In genomic region chr4:154167053-154167452, GRCm38 (mm10) we compare ENCODE assay signal across 10 mouse cellular contexts. TPM values are rescaled to one million over a fixed set of nuclear protein-coding genes. Genes with fewer than 3 reads are reported as not detected.
A peak's percentile ranks its signal among the peaks of the same experiment; 100 is the strongest.
DNase-seq lines count a peak whose midpoint lies in the region; ATAC-seq and TF ChIP-seq lines count a peak whose summit lies in the region.
"Had no signal": no experiment of that assay in that cellular context is flagged by ENCODE, and none has a peak within 500 bp of the region (broad histone marks: within the 10 kb centered on the region; RNA-seq: fewer than 3 reads in every experiment).

No protein-coding gene starts in this region.

- H3K4me1 ChIP-seq in MEL (ENCODE audit: control insufficient read depth in 1 of 2, insufficient read depth in 2 of 2, low read length in 2 of 2), result no peaks in the 10 kb centered on the region
- peaks cover 12% of the 10 kb centered on the region for H3K4me1 ChIP-seq in embryonic facial prominence, embryonic 14.5 days (ENCODE audit: control insufficient read depth, insufficient read depth, low read length)
- H3K4me1 ChIP-seq in lung, postnatal 0 days (ENCODE audit: insufficient read depth, low read depth, low read length), result 0 out of 2 replicates have a peak, but pooled peaks cover 4% of the 10 kb centered on the region

- no peaks in the 10 kb centered on the region for H3K27me3 ChIP-seq in MEL (ENCODE audit: control insufficient read depth in 1 of 2, insufficient read depth in 2 of 2, low read length in 2 of 2)
- H3K27me3 ChIP-seq in embryonic facial prominence, embryonic 14.5 days (replicated peaks; ENCODE audit: control insufficient read depth, insufficient read depth, low read length), result peaks cover 10% of the 10 kb centered on the region; the same call in 1 of the 2 replicates
- H3K27me3 ChIP-seq in lung, postnatal 0 days (replicated peaks; ENCODE audit: insufficient read depth, low read length), result peaks cover 36% of the 10 kb centered on the region

- H3K4me3 ChIP-seq in left cerebral cortex, adult 2 months, result no peak overlapping the region
- H3K4me3 ChIP-seq in MEL (ENCODE audit: control insufficient read depth in 1 of 2, insufficient read depth in 1 of 2, low read depth in 2 of 2, low read length in 2 of 2), result no peak overlapping the region
- no peak overlapping the region for H3K4me3 ChIP-seq in embryonic facial prominence, embryonic 14.5 days (ENCODE audit: low read depth, low read length)
- H3K4me3 ChIP-seq in lung, postnatal 0 days (ENCODE audit: low read depth, low read length), result no peak overlapping the region
- H3K4me3 ChIP-seq: myocyte had no signal

- intact Hi-C loops in left cerebral cortex, adult 2 months (cut with DNase I), result loop anchor here (10.0 kb wide), 1 partner anchor 108 kb away; no protein-coding TSS in a partner anchor

- no peaks in the 10 kb centered on the region for H3K9me3 ChIP-seq in MEL (replicated peaks; ENCODE audit: insufficient read depth, low read length)
- no peaks in the 10 kb centered on the region for H3K9me3 ChIP-seq in embryonic facial prominence, embryonic 14.5 days (ENCODE audit: control insufficient read depth, low read length)
- H3K9me3 ChIP-seq in lung, postnatal 0 days (ENCODE audit: low read length), result no peaks in the 10 kb centered on the region

- no peak overlapping the region for H3K27ac ChIP-seq in left cerebral cortex, adult 2 months
- no peak overlapping the region for H3K27ac ChIP-seq in MEL (ENCODE audit: control insufficient read depth, low read depth, low read length)
- no peak overlapping the region for H3K27ac ChIP-seq in embryonic facial prominence, embryonic 14.5 days (replicated peaks; ENCODE audit: low read depth, low read length)
- no peak overlapping the region for H3K27ac ChIP-seq in lung, postnatal 0 days (ENCODE audit: low read length)

- ATAC-seq in embryonic facial prominence, embryonic 14.5 days (ENCODE audit: low read depth), result no peak
- ATAC-seq in lung, postnatal 0 days, result no peak

- TF ChIP-seq EP300 in MEL (IDR thresholded peaks at IDR 0.05; ENCODE audit: low read depth in 1 of 2, low read length in 2 of 2), result no peak
- TF ChIP-seq EP300 in lung, postnatal 0 days (IDR thresholded peaks at IDR 0.05), result no peak

- TF ChIP-seq RAD21 in MEL (IDR thresholded peaks at IDR 0.05; ENCODE audit: low read depth, low read length), result peak; percentile 25

- no peaks in the 10 kb centered on the region for H3K36me3 ChIP-seq in MEL (ENCODE audit: control insufficient read depth in 1 of 2, insufficient read depth in 2 of 2, low read length in 2 of 2)
- H3K36me3 ChIP-seq in embryonic facial prominence, embryonic 14.5 days (ENCODE audit: control insufficient read depth, insufficient read depth, low read length), result no peaks in the 10 kb centered on the region
- H3K36me3 ChIP-seq in lung, postnatal 0 days (ENCODE audit: insufficient read depth, low read length), result no peaks in the 10 kb centered on the region

- TF ChIP-seq POLR2A in MEL (IDR thresholded peaks at IDR 0.05; ENCODE audit: control insufficient read depth in 1 of 2, insufficient read depth in 1 of 2, low read depth in 1 of 2, low read length in 2 of 2, poor library complexity in 1 of 2), result no peak

- H3K4me2 ChIP-seq in embryonic facial prominence, embryonic 14.5 days (ENCODE audit: low read depth, low read length), result no peak overlapping the region
- no peak overlapping the region for H3K4me2 ChIP-seq in lung, postnatal 0 days (replicated peaks; ENCODE audit: low read depth, low read length)

- no peaks in the 10 kb centered on the region for H3K79me2 ChIP-seq in MEL (ENCODE audit: control insufficient read depth, insufficient read depth, low read length, poor library complexity)

- no peak overlapping the region for H3K9ac ChIP-seq in MEL (ENCODE audit: control insufficient read depth, low read depth, low read length, poor library complexity, severe bottlenecking)
- H3K9ac ChIP-seq in embryonic facial prominence, embryonic 14.5 days (ENCODE audit: low read depth, low read length), result no peak overlapping the region
- H3K9ac ChIP-seq in lung, postnatal 0 days (replicated peaks; ENCODE audit: low read depth), result no peak overlapping the region

- peak; percentile 70 to 82 for DNase-seq in cerebellum, postnatal 14 days
- DNase-seq in cerebellum, adult 9-11 months, result no peak
- peak in 1 of 2 experiments; percentile 60 for DNase-seq in left cerebral cortex, adult 2 months (ENCODE audit: extremely low spot score in 1 of 2, low spot score in 2 of 2)
- DNase-seq in left cerebral cortex, adult 11 months (ENCODE audit: low spot score), result no peak
- DNase-seq in MEL (ENCODE audit: low read depth, low spot score), result peak; percentile 33
- DNase-seq in embryonic facial prominence, embryonic 14.5 days (ENCODE audit: low spot score), result peak; percentile 51
- DNase-seq in lung, postnatal 0 days (ENCODE audit: low spot score), result peak; percentile 71
- DNase-seq in thymus, postnatal 4 days, result peak; percentile 80

- TF ChIP-seq CTCF in left cerebral cortex, adult 2 months (IDR thresholded peaks at IDR 0.05), result peak; percentile 71
- TF ChIP-seq CTCF in MEL (IDR thresholded peaks at IDR 0.05 in 2 of 3, conservative IDR thresholded peaks at IDR 0.05 in 1 of 3; ENCODE audit: control insufficient read depth in 1 of 3, insufficient read depth in 1 of 3, low read depth in 2 of 3, low read length in 3 of 3, poor library complexity in 1 of 3, severe bottlenecking in 1 of 3), result peak; percentile 45 to 56 (median 52)
- TF ChIP-seq CTCF in lung, postnatal 0 days (IDR thresholded peaks at IDR 0.05), result peak; percentile 87

- WGBS in embryonic facial prominence, embryonic 14.5 days, result 23% methylated on average over 5 of the region's 5 CpGs
- WGBS in lung, postnatal 0 days, result 20% methylated on average over 5 of the region's 5 CpGs

TF ChIP-seq in MEL, 35 proteins besides CTCF, POLR2A, EP300 and RAD21:
- TF ChIP-seq SMC3 (IDR thresholded peaks at IDR 0.05; ENCODE audit: low read depth, low read length), result peak; percentile 39; the same call in 1 of the 2 replicates
- no peak for TF ChIP-seq POLR2AphosphoS5 (IDR thresholded peaks at IDR 0.05; ENCODE audit: borderline replicate concordance, low read depth, low read length)
TF ChIP-seq in MEL: peak in this region for 1.

RNA-seq across cellular contexts. Expression of gene Megf6, which starts 3.5 kb away (rescaled TPM):
- 1 to 10 TPM; 4.3 to 5.5 TPM for total RNA-seq in left cerebral cortex, adult 2 months (2021)
- 0.12 TPM in 1 of 2 replicates, not detected in the other for total RNA-seq in MEL (2012; rRNA removed)
- polyA plus RNA-seq in MEL (2012; ENCODE audit: insufficient read depth in 1 of 2, insufficient read length in 2 of 2, low read depth in 1 of 2, low replicate concordance in 2 of 2, missing spikeins in 1 of 2), result under 1 TPM in 1 of 2 experiments, not detected in 1; 0.07 TPM
- polyA plus RNA-seq in embryonic facial prominence, embryonic 14.5 days (2014; fragmentation: Nextera tagmentation; extraction: Ambion mirVana), result 91.2 and 97.2 TPM in 2 replicates
- polyA plus RNA-seq in lung, postnatal 0 days (2015; fragmentation: Nextera tagmentation; extraction: Ambion mirVana), result 24.1 and 25.5 TPM in 2 replicates
- total RNA-seq: hematopoietic stem cell, adult 5-6 weeks had no signal
- polyA plus RNA-seq: myocyte had no signal

RNA-seq across cellular contexts. Expression of gene Tprgl, which starts 6.6 kb away (rescaled TPM):
- total RNA-seq in left cerebral cortex, adult 2 months (2021), result 100 to 1,000 TPM; 162 to 168 TPM
- total RNA-seq in MEL (2012; rRNA removed), result 43.5 and 49.3 TPM in 2 replicates
- 100 to 1,000 TPM in 1 of 2 experiments, 10 to 100 TPM in 1; 67.4 to 163 TPM for polyA plus RNA-seq in MEL (2012; ENCODE audit: insufficient read depth in 1 of 2, insufficient read length in 2 of 2, low read depth in 1 of 2, low replicate concordance in 2 of 2, missing spikeins in 1 of 2)
- 148 and 155 TPM in 2 replicates for polyA plus RNA-seq in embryonic facial prominence, embryonic 14.5 days (2014; fragmentation: Nextera tagmentation; extraction: Ambion mirVana)
- 249 and 268 TPM in 2 replicates for polyA plus RNA-seq in lung, postnatal 0 days (2015; fragmentation: Nextera tagmentation; extraction: Ambion mirVana)

RNA-seq across cellular contexts. Expression of gene Wrap73, which starts 24.9 kb away (rescaled TPM):
- total RNA-seq in left cerebral cortex, adult 2 months (2021), result 10 to 100 TPM; 29.4 to 35.2 TPM
- 41.7 and 49.7 TPM in 2 replicates for total RNA-seq in MEL (2012; rRNA removed)
- 10 to 100 TPM in 1 of 2 experiments, not detected in 1; 49.7 TPM for polyA plus RNA-seq in MEL (2012; ENCODE audit: insufficient read depth in 1 of 2, insufficient read length in 2 of 2, low read depth in 1 of 2, low replicate concordance in 2 of 2, missing spikeins in 1 of 2)
- 36.8 and 43.2 TPM in 2 replicates for polyA plus RNA-seq in embryonic facial prominence, embryonic 14.5 days (2014; fragmentation: Nextera tagmentation; extraction: Ambion mirVana)
- 19.8 and 21.6 TPM in 2 replicates for polyA plus RNA-seq in lung, postnatal 0 days (2015; fragmentation: Nextera tagmentation; extraction: Ambion mirVana)

RNA-seq across cellular contexts. Expression of gene Trp73, which starts 27.0 kb away (rescaled TPM):
- 1 to 10 TPM in 1 of 2 experiments, under 1 TPM in 1; 0.41 to 1.1 TPM for total RNA-seq in left cerebral cortex, adult 2 months (2021)
- total RNA-seq in MEL (2012; rRNA removed), result 0.04 TPM in 1 of 2 replicates, not detected in the other
- under 1 TPM in 1 of 2 experiments, not detected in 1; 0.03 TPM for polyA plus RNA-seq in MEL (2012; ENCODE audit: insufficient read depth in 1 of 2, insufficient read length in 2 of 2, low read depth in 1 of 2, low replicate concordance in 2 of 2, missing spikeins in 1 of 2)
- polyA plus RNA-seq in embryonic facial prominence, embryonic 14.5 days (2014; fragmentation: Nextera tagmentation; extraction: Ambion mirVana), result 3.5 and 3.8 TPM in 2 replicates
- polyA plus RNA-seq in lung, postnatal 0 days (2015; fragmentation: Nextera tagmentation; extraction: Ambion mirVana), result 1.8 and 2.6 TPM in 2 replicates
- total RNA-seq: hematopoietic stem cell, adult 5-6 weeks had no signal
- polyA plus RNA-seq: myocyte had no signal

Comparison
In these comparisons a context has a peak if more than half of its experiments do, and no peak if none do; other contexts are left out.
1. DNase-seq: peak in cerebellum, postnatal 14 days (2 of 2), MEL (single experiment), embryonic facial prominence, embryonic 14.5 days (single experiment), lung, postnatal 0 days (single experiment) and thymus, postnatal 4 days (single experiment); none in cerebellum, adult 9-11 months (single experiment) and left cerebral cortex, adult 11 months (single experiment).
2. RNA of gene Megf6, which starts 3.5 kb away (polyA plus RNA-seq): 91.2 to 97.2 TPM in embryonic facial prominence, embryonic 14.5 days and 24.1 to 25.5 TPM in lung, postnatal 0 days; 0.07 TPM in MEL; every median in the first group is over 10 times any median in the second.
3. Peak in every context shown above with its lines, with median percentiles within 50 percentile points of each other: CTCF ChIP-seq.